Mouse (Mus musculus) cerebellum, adult 9-10 months (tissue): Measurements from ENCODE around the gene Naga.
A peak's percentile ranks its signal among the peaks of the same experiment; 100 is the strongest.
"Not testable (repeated sequence)": the region's sequence is repeated elsewhere in the genome, so short reads cannot be mapped to it uniquely, and the experiment has no call there.

Experiments used
- DNase-seq: peaks from one replicate; pipeline ENCODE4 v3.0.0; 2022

Naga gene

DNA sequence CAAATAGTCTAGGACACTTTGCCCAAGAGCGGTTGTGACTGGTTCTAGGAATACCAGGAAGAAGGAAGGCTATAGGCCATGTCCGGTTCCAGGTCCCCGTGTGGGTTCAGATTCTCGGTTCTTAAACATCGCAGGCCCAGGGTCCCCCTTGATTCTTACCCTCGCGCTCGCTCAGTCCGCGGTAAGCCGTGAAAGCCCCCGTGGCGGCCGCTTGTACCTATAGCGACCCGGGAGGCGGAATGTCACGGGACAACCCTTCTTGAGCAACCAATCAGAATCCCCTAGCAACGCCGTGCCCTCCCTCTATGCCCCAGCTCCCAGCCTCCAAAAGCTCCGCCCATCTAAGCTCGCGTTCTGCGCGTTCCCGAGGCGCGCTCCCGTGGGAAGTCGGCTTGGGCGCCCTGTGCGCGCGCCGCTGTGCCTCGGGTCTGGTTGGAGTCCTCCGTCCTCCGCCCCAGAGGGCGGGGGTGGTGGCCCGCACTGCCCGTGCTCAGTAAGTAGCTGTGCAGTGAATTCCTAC, at the start of gene Naga, which contains the start of the genes Pheta2 and Smdt1:
TSS of gene Naga (minus strand) at position 333 of the 520 bp plus-strand sequence.
TSS of gene Pheta2 (plus strand) at position 350 of the 520 bp plus-strand sequence.
TSS of gene Smdt1 (plus strand) at position 367 of the 520 bp plus-strand sequence.
- DNase-seq = peak; percentile 96

- DNase-seq = no peak
These were observed 47.0 kb upstream of the Naga start for GRCm38 (mm10) chr15:82385729-82386128.

GRCm38 (mm10) chr15:82382441-82382840, 43.7 kb upstream of the Naga start:
- no peak for DNase-seq

DNA sequence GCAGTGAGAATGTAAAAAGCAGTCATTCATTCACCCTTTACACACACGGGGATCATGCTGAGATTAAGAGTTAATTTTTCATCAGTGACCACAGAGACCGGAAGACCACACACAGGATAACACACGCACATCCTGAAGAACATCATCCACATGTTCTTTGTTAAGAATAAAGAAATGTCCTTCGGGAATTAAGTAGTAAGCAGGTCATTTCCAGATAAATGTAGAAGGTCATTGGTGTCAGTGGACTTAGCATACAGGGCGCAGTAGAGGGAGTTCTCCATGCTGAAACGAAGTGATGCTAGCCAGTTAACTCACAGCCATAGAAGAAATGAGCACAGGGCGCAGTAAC, 42.0 kb upstream of the Naga start:
- DNase-seq = no peak

DNA sequence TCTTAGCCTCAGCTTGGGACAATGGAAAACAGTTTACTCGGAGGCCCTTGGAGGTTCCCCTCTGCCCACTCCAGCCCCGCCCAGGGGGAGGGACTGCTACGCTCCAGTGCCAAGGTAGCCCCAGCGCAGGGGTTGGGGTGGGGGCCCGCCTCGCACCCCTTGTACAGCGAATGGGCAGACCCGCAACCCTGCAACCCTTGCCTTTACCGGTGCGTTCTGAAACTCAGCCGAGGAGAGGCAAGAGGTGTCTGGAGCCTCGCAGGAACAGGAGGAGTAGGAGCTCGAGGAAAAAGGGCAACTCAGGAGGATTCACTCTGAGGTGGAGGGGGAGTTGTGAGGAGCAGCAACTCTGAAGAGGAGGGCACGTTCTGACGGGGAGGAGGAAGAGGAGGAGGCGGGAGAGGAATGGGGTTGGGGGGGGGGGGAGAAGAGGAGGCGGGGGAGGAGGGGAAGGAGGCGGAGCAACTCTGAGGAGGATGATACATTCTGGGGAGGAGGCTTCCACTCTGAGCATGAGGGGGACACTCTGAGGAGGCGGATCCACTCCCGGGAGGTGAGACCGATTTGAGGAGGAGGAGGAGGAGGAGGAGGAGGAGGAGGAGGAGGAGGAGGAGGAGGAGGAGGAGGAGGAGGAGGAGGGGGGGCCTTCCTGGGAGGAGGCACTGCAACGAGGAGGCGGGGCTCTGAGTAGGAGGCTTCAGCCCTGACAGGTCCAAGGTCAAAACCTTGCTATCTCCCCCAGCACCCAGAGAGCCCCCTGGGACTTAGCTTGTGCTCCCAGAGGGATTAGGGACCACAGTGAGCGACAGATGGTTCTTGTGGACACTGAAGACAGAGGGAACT, 41.4 kb upstream of the Naga start, which contains the start of gene Cyp2d22:
TSS of gene Cyp2d22 (minus strand) at position 390 of the 843 bp plus-strand sequence.
- DNase-seq = peak; percentile 71

- DNase-seq = no peak
These were observed 40.8 kb upstream of the Naga start for GRCm38 (mm10) chr15:82379511-82379870.

DNA sequence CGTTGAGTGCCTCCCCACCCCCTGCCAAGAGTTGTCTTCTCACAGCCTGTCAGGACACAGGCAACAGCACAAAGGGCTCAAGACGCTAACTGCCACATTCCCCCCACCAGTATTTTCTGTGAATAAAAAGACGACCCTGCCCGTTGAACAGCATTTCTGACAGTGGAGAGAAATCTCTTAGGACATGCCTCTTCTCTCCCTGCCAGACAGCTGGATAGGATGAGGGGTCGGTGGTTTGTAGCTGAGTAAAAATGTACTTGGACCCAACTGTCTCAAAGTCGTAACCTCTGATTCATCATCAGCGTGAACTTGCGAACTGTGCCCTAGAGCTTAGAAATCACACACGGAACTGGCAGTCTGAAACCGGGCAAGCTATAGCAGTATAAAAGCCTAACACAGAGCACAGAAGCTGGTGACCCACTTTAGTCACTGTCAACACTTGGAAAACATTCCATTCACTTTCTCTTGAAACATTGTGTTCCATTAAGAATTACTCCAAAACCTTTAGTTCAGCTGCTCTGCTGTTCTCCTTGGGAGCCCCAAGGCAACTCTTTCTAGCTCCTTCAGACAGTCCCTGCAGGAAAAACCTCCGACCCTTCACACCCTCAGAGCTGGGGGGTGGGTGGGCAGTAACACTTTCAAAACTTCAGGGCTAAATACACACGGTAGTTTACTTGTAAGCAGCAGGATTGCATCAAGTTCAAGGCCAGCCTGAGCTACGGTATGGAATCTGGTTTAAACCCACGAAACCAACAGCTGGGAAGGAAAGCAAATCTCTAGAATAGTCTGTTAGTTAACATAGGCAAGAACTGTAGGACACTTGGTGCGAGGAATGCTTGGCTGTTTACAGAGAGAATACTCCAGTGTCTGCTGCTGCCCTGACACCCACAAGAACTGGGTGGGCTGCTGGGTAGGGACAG, 39.8 kb upstream of the Naga start:
- DNase-seq = no peak

- DNase-seq = no peak
These were observed 39.0 kb upstream of the Naga start for GRCm38 (mm10) chr15:82377701-82378100.

DNA sequence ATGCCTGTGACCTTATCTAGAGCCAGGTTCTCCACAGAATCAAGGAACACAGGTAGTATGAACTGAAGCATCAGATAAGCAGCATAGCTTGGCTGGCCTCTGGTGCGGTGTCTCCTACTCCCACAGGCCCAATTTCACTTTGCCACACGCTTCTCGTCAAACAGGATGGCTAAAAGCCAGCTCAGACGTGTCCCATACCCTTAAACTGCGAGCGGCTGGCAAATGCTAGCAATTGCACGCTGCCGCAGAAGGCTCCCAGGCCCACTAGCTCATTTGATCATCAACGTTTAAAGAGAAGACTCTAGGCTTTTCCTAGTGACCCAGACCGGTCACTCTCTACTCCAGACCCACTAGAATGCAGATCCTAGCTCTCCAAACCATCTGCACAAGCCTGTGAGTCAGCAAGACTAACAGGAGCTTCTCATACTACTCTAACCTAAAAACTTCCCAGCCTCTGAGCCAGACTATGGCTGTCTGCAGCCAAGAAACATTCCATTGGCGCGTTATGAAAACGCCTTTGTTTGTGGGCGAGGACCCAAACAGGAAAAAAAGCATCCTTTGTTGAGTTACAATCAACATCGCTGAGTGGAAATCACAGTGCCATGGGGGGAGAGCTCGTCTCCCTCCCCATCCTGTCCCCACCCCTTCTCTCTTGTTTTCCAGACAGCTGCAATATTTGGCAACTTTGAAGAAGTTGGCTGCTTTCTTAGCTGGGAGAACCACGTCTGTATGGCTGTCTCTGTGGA, 37.8 kb upstream of the Naga start:
- no peak for DNase-seq

- DNase-seq = no peak
These were observed 37.1 kb upstream of the Naga start for GRCm38 (mm10) chr15:82375855-82376254.

DNA sequence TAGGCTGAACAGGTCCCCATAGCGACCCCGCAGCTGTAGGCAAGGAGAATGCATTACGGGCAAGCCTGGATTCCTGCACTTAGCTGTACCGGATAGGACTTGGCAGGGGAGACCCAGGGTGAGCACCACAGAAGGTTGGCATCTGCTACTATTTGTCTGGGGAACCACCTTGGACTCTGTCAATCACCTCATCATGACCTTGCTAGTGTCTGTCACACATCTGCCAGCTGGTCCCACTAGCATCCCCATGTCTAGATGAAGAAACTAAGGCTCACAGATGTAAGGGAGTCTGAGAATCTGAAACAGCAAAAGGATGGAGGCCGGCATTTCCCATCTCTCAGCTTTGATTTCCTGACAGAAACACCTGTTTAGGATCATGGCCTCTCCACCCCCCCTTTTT, 35.7 kb upstream of the Naga start:
- DNase-seq = no peak

DNA sequence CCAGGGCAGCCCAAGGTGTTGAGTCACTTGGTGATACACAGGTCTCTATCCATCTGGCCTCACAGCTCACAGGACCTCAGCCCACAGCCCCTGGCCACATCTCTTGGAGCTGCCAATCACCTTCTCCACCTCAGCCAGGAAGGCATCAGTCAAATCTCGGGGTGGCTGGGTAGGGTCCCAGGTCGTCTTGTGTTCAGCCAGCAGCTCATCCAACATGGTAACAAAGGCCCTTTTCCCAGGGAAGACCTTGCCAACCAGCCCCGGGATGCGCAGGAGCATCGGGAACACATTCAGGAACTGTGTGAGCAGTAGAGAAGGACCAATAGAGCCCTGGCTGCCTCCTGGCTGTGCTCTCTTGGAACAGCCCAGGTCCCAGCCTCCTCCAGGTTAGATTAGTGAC, 34.3 kb upstream of the Naga start:
- no peak for DNase-seq

GRCm38 (mm10) chr15:82372446-82372845, 33.7 kb upstream of the Naga start:
- DNase-seq = no peak

DNA sequence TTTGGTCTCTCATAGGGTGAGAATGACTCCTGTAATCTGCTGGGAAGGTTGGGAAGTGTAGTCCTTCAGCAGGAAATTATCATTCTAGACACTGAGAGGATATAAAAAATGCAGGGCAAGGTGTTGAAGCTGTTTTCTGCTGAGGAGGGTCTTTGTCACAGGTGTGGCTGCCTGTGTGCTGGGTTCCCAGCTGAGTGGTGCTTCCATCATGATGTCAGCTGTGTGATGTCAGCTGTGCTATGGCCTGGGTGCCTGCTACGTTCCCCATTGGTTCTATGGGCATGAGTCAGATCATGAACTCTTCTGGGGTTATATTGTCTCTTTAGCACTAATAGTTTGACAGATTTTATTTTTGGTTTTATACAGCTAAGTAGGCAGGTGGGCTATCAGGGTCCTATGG, 30.1 kb upstream of the Naga start:
- no peak for DNase-seq

- no peak for DNase-seq
These were observed 29.4 kb upstream of the Naga start for GRCm38 (mm10) chr15:82368146-82368545.

GRCm38 (mm10) chr15:82364561-82364960, 25.8 kb upstream of the Naga start:
- not testable (repeated sequence) for DNase-seq

DNA sequence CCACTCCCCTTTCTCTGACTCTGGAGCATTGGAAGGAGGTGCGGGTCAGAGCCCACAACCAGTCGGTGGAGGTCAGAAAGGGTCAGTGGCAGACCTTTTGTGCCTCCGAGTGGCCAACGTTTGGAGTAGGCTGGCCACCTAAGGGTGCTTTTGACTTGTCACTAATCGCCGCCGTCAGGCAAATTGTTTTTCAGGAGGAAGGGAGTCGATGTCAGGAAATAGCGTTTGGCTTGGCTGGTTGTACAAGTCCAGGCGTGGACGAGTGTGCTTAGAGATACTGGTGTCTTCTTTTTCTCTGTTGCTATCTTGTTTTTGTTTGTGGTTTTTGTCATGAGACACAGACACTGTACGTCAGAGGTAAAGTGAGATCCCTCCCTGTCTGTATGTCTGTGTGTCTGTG, 25.1 kb upstream of the Naga start:
- not testable (repeated sequence) for DNase-seq

DNA sequence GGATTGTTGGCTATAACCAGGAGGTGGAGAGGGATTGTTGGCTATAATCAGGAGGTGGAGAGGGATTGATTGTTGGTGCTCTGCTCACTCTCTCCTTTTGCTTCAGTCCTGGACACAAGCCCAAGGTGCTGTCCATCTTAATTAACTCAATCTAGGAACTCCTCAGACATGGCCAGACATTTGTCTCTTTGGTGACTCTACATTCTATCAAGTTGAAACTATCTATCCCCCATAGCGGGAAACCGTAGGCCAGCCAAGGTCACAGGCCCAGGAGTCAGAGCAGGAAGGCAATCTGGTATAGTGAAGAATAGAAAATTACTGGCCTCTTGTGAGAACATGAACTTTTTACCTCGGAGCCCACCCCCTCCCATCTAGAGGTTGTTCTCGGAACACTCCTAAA, 23.5 kb upstream of the Naga start:
- DNase-seq = no peak

GRCm38 (mm10) chr15:82361459-82362018, 22.8 kb upstream of the Naga start:
- no peak for DNase-seq

DNA sequence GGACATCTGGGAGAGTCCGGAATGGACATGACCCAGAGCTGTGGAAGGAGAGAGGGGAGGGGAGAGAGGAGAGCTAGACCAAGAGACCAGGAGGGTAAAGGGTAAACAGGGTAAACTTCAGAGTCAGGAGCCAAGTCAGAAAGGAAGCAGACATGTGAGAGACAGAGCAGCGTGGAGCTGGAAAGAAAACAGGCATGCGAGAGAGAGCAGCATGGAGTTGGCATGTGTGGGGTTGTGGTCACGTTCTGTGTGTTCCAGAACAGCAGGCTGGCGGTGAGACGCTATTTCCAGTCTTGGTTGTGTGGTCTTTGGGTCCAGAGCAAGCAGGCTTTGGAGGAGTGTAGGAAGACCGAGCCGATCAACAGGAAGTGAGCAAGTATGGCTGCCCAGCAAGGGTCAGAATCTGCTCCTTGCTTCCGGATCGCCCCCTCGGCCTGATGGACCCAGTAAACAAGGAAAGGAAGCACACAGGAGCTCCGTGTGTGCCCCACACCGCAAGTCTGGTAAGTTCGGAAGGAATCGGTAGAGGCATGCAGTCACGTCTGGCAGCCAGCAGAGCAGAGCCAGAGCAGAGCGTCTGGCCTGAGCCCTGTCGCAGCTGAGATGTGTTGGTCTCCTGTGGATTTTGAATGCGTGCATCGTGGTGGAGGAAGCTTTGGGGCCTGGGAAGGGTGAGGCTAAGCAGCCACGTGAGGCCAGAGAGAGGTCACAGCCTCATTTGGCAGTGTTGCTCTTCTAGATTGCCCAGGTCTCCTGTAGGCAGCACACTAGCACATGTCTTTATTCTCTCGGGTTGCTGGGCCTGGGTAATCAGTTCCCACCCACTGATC, 19.9 kb upstream of the Naga start:
- DNase-seq = no peak
